Mouse (Mus musculus) CD8-positive naive resting alpha-beta T cell, adult 2 months (primary cell): ENCODE results near the gene Fgf7.

Experiments
- DNase-seq, 2 experiments: peaks; one replicate each; pipeline ENCODE4 v3.0.0; 2022; ENCODE audit warnings: low read depth in 2 of 2, low spot score in 2 of 2

Gene Fgf7

GRCm38 (mm10) chr2:126034379-126035005, at the start of gene Fgf7:
Fgf7 (plus strand) TSS chr2:126034658.
- DNase-seq: no peak

- no peak for DNase-seq
These were observed 32.2 kb upstream of the Fgf7 start for GRCm38 (mm10) chr2:126002291-126002690.

DNA sequence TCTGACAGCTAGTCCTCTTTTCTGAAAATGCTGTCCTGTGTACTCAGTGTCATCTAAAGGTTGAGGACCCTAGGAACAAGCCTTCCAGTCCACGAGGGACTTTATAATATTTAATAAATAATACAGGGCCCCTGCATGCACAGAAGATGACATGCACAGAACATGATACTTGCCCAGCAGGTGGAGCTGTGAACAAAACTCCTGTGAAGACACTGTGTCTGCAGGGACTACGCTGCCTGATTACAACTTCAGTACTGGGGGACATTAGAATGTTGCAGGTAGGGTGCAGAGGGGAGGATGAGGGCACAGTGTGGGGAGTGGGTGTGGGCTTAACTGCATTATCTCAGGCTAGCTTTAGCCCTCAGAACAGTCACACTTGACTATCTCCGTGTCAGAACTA, 28.4 kb upstream of the Fgf7 start:
- DNase-seq: no peak

- DNase-seq: no peak
These were observed 27.7 kb upstream of the Fgf7 start for GRCm38 (mm10) chr2:126006742-126007141.

DNA sequence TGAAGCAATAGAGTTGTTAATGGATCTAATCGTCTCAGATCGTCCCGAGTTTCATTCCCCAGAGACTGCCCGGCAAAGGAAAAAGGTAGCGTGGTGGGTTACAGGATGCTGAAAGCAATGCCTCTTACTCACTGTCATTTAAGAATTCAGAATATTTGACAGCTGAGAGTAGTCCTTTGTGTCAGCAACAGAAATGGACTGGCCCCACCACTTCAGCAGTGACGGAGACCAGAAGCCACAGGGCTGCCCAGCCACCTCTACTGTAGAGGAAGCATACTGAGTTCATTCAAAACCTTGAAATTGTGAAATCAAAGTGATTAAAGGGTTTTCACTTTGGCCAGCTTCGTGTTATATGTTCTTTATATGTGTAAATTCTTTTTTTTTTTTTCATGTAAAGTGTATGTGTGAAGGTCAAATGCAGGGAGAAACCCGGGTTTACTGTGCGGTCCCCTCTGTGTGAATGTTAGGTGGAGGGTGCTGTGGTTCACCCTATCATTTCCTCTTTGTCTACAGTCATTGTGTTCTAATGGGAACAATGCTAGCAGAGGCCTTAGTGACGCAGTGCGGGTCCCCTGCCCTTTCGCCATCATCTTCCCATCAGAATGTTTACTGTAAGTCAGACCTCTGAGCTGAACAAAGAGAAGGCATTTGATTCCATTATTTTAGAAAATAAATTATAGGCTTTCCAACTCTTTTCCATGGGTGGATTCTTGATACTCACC, 19.3 kb upstream of the Fgf7 start:
- no peak for DNase-seq

DNA sequence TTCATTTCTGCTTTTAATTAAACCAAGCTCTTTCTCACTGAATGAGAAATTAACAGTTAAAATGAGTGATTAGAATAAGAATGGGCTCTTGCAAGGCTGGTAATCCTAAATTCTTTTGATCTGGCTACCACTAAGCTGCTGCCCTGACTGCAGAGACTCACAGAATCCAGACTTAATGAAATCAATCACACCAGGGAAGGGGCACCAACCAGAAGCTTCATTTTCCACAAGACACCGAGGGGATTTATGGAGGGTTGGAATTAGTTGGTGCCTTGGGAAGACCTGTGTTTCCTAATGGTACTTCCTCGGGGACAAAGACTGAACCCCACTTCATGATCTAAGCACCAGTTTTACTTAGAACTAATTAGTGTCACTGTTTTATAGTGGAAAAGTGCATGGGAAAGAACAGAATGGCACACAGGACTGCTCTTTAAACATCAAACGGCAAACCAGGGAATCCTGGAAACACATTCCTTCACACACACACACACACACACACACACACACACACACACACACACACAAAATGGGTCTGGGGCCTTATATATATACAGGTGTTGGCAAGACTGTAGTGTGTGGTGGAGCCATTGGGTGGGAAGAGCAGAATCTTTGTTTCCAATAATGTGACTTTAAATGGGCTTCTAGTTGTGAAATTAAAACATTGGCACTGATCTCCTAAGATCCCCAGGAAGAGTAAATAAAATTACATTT, 18.5 kb upstream of the Fgf7 start:
- no peak for DNase-seq

- DNase-seq: no peak
These were observed 3.1 kb upstream of the Fgf7 start for GRCm38 (mm10) chr2:126031186-126031900.

- DNase-seq: no peak
These were observed 1.1 kb upstream of the Fgf7 start for GRCm38 (mm10) chr2:126033114-126033972.

DNA sequence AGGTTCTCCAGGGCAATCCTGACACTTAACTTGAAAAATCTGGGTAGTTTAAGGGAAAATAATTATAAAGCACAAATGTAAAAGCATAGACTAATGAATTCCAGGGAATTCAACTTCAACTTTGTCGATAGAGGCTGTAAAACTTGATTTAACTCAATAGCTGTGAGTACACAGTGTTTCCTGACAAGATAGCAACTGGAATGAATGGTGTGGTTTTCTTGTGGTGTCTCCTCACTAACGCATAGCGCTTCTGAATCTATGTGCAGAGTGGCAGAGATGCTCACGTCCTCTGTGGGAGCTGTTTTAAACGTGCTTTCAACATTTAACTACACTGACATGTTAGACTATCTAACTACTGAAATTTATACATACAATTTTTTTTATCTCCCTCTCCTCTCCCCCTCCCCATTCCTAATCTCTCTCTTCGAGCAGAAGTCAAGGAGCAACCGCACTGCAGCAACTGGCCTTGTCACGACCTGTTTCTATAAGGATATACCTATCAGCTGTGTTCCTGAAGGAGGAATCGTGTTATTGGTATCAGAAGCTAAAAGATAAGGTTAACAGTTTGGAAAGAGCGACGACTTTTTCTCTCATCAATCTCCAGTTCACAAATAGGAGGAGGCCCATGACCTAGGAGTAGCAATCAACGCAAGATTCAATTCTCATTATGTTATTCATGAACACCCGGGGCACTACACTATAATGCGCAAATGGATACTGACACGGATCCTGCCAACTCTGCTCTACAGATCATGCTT, 734 bp downstream of the Fgf7 start:
- DNase-seq: no peak

- DNase-seq: no peak
These were observed 1.7 kb downstream of the Fgf7 start for GRCm38 (mm10) chr2:126036121-126036520.

- DNase-seq: no peak
These were observed 4.0 kb downstream of the Fgf7 start for GRCm38 (mm10) chr2:126038221-126039000.

DNA sequence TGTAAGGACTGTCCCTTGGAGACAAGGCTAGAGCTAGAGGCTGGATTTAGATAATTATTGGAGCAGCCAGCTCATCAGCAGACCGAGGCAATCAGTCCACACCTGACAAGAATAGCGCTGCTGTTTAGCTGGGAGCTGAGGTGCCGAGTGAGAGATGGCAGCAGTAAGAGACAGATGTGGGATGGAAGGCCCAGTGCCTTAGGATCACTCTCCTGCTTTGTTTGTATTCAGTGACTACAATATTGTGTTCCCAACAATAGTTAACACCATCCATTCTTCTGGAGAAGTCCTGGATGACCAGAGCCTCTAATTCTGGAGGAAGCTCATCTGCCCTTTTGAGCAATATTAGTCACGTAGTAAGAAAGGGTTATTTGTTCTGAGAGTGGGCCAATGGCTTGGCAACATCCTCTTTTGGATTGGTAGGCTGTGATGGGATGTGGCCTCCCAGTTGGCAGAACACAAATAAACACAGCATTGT, 5.0 kb downstream of the Fgf7 start:
- DNase-seq: no peak

GRCm38 (mm10) chr2:126040651-126041050, 6.2 kb downstream of the Fgf7 start:
- no peak for DNase-seq

DNA sequence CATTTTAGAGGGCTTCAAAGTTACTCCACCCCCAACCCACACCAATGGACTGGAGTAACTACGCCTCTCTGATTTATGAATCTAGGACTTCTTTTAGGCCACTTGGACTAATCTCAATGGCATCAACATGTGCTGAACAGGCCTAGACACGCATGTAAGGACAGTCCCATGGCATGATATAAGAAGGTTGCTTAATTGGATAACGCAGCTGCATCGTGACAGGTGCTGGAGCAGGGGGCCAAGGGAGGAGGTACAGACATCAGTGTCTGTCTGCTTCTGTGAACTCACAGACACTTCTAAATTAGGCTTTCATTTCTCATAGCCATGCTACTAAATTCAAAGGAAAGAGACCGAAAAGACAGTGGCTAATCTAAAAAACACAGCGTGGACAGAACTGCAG, 6.8 kb downstream of the Fgf7 start:
- DNase-seq: no peak

GRCm38 (mm10) chr2:126042674-126043073, 8.2 kb downstream of the Fgf7 start:
- no peak for DNase-seq

DNA sequence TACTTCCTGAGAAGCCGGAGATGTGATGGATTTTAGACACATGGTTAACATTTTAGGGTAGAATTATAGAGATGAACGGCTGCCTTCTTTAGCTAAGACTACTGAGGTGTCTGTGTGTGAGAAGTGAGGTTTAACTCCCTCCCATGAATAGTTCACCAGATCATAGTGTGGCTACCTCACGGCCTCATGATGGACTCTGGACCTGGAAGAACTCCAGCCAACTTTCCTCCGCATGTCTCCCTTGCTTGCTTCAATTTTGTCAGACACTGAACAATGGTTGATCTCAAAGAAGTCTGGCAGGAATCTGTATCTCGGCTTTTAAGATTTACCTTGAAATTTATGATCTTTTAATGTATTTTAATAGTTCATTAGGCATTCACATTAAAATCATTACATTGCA, 11.2 kb downstream of the Fgf7 start:
- no peak for DNase-seq

DNA sequence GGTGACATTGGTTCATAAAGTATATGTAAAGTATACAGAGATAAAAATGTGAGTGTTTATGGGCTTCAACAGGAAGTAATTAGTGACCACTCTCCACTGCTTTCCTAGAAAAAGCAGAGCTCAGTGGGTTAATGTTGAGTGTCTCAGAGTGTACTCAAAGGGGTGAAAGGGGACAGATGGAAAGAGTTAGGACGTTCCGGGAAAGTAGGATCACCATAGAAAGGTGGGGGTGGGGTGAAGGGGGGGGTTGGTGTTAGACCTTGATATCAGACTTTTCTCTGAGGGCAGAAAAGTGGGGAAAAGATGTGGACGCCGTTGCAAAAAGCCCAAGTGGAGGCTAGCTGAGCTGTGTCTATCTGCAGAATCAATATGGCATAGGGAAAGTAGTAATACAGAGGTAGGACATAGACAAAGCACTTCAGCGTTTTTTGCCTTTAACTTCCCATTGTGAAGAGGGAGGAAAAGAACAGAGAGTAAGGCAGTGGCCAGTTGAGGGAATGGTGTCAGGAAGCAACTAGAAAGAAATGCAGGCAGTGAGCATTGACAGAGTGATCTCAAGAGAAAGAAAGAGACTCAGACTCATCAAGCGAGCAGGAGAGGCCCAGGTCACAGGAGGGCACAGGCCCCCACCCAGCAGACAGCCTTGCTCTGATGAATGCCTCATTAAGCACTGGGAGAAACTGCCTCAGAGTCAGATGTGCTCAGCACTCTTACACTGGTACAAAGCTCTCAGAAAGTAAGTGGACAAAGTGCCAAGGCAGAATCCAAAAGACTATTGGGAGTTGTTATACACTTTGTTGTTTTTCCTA, 18.5 kb downstream of the Fgf7 start:
- no peak for DNase-seq

DNA sequence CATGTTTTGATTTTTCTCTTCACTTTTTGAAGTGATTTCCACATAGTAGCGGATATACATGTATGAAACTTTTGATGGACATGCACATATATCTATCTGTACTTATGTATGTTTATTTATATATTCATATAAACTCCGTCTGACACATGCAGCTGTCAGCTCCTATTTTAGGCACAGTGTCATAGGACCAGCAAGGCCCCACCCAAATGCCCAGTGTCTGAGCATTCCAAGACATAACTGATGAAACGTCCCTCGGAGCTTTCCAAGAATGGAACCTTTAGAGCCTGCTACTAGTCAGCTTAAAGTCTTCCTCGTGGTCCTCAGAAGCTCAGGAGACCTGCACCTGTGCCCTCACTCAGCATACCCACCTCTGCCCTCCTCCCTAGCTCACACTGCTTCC, 19.2 kb downstream of the Fgf7 start:
- no peak for DNase-seq
